Mouse (Mus musculus) cerebellum, adult 8-10 months (tissue): ENCODE measurements around the gene Serinc4.
A peak's percentile ranks its signal among the peaks of the same experiment; 100 is the strongest.
"Not testable (repeated sequence)": the region's sequence is repeated elsewhere in the genome, so short reads cannot be mapped to it uniquely, and the experiment has no call there.

Experiments
- DNase-seq: peaks from one replicate; pipeline ENCODE4 v3.0.0; 2022

Gene Serinc4

DNA sequence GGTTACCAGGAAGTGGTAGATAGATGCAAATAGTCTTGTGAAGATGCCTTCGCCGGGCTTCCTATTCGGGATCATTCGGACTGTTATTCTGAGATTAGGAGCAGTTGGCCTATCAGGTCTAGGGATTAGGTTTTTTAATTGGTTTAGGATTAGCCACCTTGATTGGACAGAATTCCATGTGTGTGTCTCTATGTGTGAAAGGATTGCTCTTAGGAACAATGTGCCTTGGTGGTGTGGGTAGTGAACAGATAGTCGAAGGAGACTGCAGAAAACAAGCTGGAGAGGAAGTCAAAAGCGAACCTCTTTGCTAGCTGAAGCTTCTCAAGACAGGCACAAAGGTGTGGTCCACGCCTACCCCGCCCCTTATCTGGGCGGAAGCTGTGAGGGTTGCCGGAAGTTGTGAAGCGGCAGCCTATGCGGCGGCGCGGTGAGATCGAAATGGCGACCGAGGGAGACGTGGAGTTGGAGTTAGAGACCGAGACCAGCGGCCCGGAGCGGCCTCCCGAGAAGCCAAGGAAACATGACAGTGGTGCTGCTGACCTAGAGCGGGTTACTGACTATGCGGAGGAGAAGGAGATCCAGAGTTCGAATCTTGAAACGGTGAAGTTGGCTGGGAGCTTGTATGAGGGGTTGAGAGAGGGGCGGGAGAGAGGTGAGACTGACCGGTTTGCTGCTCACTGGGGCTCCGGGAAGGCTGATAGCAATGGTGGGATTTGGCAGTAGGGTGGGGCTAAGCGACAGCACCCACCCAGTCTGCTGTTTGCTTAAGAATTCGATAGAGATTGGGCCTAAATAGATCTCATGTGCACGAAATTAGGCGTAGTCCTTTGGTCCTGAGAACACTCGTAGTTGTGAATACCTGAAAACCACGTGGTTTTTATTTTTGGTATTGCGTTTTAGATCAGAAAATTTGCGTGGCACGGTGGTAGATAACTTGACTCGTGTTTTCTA lies at the start of gene Serinc4:
Gene Serinc4, minus strand, starts transcription at position 90 of the 951 bp plus-strand sequence.
- DNase-seq, result peak; percentile 66

DNA sequence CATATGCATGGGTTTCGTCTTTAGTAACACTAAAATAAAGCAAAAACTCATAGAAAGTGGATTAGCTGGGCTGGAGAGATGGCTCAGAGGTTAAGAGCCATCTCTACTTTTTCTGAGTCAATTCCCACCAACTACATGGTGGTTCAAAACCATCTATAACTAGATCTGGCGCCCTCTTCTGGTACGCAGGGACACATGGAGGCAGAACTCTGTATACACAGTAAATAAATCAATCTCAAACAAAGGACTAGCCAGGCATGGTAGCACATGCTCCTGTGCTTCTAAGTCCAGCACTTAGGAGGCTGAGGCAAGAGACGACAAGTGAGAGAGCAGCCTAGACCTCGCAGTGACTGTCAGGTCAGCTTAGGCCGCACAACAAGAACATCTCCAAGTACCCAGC lies 45.0 kb upstream of the Serinc4 start:
- not testable (repeated sequence) for DNase-seq

DNA sequence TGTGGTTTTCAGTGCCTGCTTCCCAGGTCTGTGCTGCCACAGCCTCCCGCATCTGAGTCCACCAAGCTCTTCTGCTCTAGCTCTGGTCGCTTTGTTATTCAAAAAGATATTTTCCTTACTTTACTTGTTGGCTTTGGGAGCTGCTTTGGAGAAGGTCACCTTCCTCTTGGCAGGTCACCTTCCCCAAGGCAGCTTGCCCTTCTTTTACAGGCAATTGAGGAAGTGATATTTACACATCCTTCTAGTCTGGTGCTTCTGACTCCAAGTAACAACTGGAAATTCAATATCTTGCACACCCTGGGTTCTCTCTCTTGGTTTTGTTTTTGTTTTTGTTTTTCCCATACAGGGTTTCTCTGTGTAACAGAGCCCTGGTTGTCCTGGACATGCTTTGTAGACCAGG lies 27.8 kb upstream of the Serinc4 start:
- not testable (repeated sequence) for DNase-seq

- DNase-seq, result no peak
Measured at GRCm38 (mm10) chr2:121483576-121483975, 27.0 kb upstream of the Serinc4 start.

- not testable (repeated sequence) for DNase-seq
Measured at GRCm38 (mm10) chr2:121480916-121481315, 24.3 kb upstream of the Serinc4 start.

- no peak for DNase-seq
Measured at GRCm38 (mm10) chr2:121480498-121480897, 23.9 kb upstream of the Serinc4 start.

- DNase-seq, result no peak
Measured at GRCm38 (mm10) chr2:121477491-121478266, 21.1 kb upstream of the Serinc4 start.

GRCm38 (mm10) chr2:121475306-121475705 lies 18.7 kb upstream of the Serinc4 start:
- DNase-seq, result not testable (repeated sequence)

DNA sequence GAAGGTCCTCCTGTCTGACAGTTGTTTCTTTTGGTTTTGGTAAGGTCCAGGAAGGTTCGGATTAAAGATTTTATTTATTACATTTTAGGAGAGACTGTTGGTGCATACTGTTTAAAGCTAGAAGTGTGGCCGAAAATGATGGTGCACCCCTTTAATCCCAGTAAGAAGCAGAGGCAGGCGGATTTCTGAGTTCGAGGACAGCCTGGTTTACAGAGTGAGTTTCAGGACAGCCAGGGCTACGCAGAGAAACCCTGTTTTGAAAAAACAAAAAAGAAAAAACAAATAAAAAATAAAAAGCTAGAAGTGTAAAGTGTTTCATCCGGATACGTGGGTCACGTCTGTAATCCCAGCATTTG lies 17.6 kb upstream of the Serinc4 start:
- DNase-seq, result no peak

GRCm38 (mm10) chr2:121473301-121474179 lies 17.0 kb upstream of the Serinc4 start, which contains the start of gene Mfap1b:
TSS of gene Mfap1b (minus strand) at chr2:121474067.
- peak; percentile 76 for DNase-seq

DNA sequence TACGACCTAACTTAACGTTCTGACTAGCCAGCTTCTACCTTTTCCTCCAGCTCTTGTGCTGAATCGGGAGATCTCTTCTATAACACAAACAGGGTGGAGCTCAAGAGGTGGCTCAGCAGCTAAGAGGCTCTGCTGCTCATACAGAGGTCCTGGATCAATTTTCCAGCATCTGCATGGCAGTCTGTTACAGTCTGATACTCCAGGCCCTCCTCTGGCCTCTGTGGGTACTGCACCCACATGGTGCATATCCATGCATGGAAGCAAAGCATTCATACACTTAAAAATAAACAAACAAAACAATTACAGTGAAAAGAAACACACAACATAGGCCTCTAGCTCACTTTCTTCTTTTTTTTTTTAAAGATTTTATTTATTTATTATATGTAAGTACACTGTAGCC lies 16.2 kb upstream of the Serinc4 start:
- not testable (repeated sequence) for DNase-seq

GRCm38 (mm10) chr2:121468982-121469381 lies 12.4 kb upstream of the Serinc4 start:
- DNase-seq, result not testable (repeated sequence)

GRCm38 (mm10) chr2:121460071-121460470 lies 3.5 kb upstream of the Serinc4 start:
- no peak for DNase-seq

DNA sequence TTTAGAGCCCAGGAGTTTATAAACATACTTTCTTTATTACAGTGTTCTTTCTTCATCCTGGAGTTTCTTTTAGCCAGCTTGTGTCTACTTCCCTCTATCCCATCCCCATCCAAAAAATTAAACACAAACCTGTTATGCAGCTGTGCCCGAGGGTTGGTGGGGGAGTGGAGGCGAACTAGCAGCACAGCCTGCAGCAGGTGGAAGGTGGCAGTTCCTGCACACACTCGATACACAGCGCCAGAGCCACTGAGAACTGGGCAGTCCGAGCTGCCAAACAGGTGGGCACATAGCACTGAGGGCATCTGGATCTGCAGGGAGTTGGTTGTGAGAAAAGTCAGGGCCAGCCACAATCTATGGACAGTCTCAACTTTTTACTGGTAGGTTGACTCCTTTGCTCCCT lies 1.0 kb downstream of the Serinc4 start:
- DNase-seq, result no peak

DNA sequence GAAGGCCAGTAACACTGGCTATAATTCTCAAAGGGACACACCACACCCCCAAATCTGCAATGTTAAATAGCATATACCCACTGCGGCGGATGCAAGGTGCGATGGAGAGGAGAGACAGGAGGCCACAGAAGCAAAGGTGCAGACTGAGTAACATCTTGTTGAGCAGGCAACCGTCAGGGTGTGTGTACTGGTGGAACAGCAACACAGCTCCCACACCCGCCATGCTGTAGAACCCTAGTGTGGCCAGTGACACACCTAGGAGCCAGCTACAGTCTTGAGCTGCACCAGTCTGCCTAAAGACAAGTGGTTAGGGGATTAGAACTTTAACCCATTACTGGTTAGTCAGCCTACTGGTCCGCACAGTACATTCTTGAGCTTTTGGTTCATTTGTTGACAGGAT lies 2.7 kb downstream of the Serinc4 start:
- DNase-seq, result no peak

GRCm38 (mm10) chr2:121452990-121453389 lies 3.6 kb downstream of the Serinc4 start, which contains the start of gene Hypk:
TSS of gene Hypk (plus strand) at chr2:121453290.
- DNase-seq, result no peak

DNA sequence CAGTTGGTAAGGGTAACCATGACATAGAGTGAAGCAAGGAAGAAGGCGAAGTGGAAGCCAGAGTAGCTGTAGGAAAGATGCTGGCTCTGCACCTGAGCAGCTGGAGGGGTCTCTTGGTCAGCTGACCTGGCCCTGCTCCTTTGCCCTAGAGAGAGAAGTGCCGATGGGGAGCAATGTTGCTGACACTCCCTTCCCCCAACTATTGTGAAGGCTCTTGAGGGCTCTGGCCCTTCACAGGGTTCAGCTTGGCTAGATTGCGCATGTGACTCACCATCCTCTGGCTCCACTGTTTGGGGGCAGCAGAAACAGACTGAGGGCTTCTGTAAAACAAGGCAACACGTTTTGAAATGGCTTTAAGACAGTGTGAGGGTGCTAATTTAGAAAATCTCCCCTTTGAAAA lies 4.2 kb downstream of the Serinc4 start:
- no peak for DNase-seq

DNA sequence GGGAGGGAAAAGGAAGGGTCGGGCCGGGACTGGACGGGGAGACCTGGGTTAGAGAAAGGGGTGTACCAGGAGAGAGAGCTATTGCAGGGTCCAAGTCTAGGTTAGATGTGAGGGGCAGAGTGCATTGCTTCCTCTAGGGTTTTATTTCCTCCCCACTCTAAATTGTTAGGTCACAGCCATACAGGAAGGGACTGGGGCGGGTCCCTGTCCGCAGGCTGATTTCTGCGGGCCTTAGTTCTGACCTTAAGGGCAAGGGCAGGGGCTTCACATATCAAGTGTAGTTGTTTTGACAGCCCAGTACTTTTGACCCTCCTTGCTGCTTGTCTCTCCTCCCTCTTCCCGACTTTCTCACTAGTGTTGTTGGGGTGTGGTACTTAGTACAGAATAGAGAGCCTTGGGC lies 6.5 kb downstream of the Serinc4 start:
- DNase-seq, result no peak

DNA sequence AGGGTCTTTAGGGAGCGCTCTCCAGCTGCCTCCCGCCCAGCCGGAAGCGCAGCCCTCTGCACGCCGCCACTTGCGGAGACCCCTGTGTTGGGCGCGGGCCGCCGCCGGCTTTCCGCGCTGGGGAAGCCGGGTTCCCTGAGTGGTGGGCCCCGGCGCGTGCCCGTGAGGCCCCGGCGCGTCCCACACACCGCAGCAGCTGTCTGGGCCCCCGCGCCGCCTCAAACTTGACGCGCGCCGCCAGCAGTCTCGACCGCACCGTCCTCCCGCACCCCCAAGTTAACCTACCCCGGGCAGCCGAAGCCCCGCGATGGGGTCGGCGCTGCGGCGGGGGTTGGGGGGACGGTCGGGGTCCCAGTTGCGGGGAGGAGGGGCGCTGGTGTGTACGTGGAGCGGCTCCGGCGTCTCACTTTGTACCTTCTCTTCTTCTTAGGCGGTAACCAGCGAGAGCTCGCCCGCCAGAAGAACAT lies 7.0 kb downstream of the Serinc4 start:
- DNase-seq, result no peak

DNA sequence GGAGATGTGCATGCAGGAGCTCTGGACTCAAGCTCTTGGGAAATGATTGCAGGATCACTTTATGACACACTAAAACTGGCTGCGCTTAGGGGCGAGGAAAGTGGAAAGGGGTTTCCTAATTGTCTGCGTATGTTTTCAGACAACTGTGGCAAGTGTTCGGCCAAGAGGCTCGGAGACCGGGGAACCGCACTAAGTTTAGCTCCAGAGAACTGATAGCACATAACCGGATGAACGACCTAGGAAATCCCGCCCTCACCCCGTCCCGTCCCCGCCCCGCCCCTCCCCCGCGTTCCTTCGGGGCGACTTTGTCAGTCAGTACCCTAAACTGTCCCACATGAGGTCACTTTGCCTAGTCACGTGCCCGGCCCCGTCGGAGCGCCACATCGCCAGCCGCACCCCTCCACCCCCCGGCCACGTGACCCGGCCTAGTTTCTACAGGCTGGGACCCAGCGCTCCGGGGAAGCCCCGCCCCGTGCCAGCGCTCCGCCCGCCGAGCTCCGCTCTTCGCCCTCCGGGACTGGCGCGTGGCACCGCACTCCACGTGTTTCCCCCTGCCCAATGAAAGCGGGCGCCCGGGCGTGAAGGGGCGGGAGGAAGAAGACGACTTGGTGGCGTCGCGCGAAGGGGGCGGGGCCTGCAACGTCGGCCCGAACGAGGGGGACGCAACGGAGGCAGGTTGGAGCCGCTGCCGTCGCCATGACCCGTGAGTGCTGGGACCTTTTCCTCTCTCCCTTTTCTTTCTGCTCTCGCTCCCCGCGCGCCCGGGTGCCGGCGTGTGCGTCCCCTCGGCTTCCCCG lies 7.6 kb downstream of the Serinc4 start, which contains the start of gene Serf2:
Gene Serf2, plus strand, starts transcription at position 457 of the 797 bp plus-strand sequence.
- peak; percentile 98 for DNase-seq

DNA sequence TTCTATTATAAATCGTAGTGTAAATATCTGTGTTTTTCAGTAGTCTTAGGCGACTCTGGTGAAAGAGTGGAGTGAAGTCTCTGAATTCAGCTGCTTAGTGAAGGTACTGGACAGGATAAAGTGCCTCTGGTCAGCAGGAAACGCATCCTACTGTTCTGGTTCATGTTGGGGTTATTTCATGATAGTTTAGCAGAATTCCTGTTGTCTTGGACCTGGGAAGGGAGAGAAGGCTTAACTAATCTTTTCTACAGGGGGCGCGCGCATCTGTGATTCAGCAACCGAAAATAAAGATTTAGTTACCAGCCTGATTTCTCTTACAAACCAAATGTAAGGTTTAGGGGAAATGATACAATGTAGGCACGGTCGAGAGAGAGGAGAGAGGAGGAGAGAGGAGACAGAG lies 8.4 kb downstream of the Serinc4 start:
- DNase-seq, result peak; percentile 35

DNA sequence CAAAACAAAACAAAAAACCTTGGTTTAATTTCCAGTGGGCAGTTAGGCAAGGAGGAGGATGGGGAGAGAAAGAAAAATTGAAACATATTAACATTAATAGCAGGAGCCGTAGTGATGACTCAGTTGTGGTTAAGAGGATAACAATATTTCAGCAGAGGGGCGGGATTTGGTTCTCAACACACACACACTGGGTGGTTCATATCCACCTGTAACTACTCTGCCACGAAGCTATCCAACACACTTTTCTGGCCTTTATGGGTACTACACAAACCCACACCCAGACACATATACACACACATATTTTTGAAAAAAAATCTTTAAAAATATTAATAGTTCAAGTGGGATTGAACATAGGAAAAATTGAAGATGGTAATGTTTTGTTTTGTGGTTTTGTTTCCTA lies 9.6 kb downstream of the Serinc4 start:
- DNase-seq, result no peak
